Mouse (Mus musculus) thymus, postnatal 4 days (tissue): ENCODE measurements at regions not wholly inside any gene's neighbourhood (a gene's known extent, or its start where the extent isn't known, plus 50 kb on each side); places are given as distances from the start of the nearest gene placed in this dataset.

Source experiments
- DNase-seq: peaks from one replicate; pipeline ENCODE4 v3.0.0; 2021

DNA sequence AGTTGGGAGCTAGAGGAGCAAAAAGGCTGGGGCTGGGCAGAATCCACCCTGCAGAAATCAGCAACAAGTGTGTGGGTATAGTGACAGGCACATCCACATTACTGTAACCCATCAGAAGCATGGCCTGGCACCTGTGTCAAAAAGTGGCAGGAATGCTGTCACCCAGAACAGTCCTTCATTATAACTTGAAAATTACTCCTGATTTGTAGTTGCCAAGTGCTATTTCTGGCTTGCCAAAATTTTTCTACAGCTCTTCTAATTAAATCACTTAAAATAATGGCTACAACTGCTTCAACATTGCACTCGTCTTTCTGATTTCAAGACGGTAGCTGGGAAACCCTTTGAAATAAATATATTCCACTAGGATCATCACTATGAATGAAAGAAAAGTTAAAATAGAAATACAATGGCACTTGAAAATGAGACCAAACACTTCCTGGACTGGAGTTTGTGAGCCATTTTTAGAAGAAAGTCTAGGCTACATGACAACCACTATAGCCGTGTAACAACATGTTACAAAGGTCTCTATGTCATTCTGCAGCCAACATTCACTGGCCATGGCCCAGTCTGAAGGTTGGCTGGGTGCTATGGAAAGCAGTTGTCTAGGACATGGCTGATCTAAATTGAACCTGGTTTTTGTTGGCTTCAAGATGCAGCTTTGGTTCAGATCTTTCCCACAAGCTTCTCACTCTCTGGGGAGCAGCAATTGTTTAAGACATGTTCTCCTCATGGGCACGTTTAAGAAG lies 190.6 kb upstream of the Tapt1 start:
- no peak for DNase-seq

DNA sequence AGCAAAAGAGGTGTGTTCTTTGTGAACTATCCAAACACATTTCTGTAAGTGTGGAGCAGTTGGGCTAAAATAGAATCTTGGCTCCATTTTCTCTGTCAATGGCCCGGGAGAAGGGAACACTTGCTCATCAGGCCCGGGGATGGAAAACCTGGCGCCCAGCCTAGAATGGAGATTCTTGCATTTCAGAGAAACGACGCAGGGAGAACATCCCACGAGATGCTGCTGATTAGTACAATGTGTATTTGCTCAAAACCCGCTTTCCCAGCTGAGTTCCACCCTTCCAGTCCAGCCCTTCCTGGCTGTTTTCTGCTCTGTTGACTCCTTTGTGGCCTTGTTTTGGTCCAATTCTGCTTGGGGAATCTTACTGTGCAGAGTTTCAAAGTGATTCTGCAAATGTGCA lies 188.0 kb upstream of the Tapt1 start:
- DNase-seq, result no peak

DNA sequence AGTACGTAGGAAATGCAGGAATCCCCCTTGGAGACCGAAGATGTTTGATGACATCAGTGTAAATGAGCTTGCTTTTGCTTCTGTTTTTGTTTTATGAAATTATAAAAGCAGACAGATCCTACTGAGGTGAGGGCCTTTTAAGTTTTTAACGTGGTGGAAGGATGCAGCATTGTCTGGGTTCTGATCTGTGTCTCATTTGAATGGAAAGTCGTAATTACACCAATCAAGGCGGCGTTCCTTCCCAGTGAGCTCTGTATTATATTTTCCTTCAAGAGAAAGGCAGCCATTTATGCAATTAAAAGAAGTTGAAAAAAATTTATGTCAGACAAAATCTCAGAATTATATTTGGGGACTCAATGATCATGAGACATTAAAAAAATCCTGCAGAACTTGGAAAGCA lies 176.9 kb upstream of the Tapt1 start:
- no peak for DNase-seq

DNA sequence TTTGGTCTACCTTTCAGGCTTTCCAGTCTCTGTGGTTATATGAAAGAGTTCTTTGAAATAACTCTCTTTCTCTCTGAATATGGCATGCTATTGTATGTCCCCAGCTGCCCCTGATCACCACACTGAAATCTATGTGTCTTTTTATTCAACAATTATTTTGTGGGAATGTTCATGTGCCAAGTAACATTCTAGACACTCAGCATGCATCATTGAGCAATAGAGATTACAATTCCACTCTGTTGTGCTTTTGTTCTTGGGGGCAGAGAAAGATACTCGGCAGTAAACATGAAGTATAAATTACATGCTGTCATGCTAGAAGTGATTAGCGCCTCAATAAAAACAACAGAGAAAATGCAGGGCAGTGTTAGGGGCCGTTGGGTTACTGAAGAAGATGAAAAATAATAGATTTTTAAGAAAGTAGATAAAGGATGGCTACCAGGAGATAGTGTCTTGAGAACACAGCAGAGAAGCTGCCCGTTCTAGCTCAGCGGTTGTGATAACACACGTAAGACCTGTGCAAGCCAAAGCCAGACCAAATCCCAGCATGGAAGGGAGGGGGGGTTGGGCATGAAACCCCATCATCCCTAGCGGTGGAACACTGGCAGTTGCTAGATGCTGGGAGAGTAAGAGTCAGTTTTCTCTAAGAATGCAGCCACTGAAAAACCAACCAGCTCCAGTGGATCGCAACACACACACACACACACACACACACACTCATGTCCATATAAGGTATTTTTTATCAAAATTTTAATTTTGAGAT lies 174.3 kb upstream of the Tapt1 start:
- DNase-seq, result no peak

DNA sequence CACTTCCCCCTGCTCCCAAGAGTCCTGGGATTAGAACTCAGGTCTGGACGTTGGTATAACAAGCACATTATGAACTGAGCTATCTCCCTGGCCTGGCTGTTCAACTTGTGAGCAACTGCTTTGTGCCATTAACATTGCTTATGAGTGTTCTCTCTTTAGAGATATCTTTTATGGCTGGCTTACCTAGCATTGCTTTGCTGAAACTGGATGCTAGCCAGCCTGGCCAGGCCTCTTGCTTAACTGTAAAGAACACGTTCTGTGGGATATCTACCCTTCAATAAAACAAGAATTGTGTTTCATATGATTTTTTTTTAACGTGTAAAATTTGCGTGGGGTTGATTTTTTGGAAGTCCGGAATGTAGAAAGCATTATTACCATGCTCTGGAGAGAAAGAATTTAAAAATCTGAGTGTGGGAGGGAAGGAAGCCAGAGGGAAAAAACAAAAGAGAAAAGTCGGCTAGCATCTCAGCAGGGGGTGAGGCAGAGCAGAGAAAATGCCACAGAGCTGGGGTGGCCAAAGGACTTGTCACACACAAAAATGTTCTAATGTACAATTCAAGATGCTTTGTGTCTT lies 160.9 kb upstream of the Tapt1 start:
- DNase-seq, result no peak

DNA sequence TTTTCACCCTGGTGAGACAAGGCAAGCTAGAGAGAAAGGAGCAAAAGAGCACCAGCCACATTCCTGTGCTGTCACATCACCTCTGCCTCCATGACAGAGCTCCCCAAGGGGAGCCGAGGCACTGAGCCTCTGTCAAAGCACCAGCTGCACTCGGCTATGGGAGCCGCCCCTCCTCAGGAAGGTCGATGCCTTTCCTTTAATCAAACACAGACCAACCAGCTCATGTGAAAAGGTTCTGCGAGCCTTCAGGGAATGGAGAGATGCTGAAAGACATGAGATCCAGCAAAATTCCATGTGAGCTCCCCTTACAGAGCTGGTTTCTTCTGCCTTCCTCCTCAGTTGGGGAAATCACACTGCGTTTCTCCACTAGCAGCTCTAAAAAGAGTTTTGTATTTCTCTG lies 159.8 kb upstream of the Tapt1 start:
- DNase-seq, result no peak

DNA sequence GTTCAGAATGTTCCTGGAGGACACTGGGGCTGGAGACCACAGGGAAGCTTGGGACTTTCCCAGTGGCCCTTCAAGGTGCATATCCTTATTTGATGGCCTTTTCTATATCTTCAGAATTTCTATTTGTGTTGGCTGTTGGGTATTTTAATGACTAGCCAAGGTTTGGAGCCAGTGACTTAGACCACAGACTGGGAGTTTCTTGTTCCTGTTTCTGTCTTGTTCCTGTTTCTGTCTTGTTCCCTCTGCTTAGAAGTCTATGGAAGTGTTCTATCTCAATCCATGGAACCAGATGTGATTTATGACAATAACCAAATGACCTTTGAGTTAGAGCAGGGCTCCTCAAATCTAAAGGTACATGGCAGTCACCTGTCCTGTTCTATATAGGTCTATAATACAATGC lies 156.6 kb upstream of the Tapt1 start:
- DNase-seq, result no peak

DNA sequence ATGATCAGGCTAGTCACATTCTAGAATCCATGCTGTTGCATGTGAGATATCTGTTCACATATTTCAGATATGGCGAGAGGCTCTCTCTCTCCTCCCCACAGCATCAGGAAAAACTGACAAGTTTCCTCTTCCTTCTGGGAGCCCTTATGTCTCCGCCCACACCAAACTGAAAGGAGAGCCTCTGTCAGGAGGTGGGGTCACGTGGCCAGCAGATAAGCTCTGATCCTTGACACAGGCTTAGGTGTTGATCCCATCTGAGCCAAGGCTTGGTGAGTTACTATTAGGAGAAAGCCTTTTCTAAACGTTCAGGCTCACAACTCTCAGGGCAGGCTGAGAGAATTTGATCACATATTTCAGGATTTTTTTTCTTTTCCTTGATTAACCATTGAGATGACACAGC lies 143.6 kb upstream of the Tapt1 start:
- no peak for DNase-seq

DNA sequence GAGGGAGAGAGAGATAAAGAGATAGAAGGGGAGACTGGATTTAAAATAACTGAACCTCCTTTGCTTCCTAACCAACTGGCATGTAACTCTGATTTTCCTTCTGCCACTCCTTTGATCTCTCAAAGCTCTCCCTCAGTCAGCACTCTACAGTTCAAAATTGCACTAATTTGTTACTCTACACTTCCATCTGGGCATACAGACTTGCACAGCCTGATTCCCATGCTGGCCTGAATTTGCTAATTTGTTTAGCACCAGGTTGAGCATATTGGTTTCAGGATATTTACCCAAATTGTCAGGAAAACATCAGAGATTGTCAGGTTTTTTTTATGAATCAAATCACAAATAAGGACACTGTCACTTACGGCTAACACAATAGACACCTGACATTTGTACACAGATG lies 125.9 kb upstream of the Tapt1 start:
- DNase-seq, result no peak

DNA sequence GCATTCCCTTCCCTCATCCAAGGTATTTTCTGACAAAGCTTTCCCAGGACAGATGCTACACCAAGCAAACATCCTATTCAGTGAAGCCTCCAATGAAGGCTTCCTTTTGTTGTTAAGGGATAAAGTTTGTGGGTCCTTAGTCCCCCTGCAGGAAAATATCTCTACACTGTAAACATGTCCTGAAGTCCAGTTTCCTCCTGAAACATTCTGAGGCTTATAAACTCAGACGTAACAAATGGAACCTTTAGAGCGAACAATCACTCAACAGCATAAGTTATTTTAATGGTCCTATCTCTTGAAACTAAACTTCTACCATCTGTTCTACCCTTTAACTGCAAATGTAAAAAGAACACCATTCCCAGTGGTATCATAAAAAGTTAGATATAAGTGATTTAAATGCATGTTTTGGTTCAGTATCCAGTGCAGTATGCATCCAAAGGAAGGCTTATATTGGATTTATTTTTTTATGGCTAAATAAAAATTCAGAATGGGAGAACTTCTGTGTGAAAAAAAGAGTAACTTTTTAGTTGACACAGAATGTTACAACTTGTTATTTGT lies 115.1 kb upstream of the Tapt1 start:
- no peak for DNase-seq

DNA sequence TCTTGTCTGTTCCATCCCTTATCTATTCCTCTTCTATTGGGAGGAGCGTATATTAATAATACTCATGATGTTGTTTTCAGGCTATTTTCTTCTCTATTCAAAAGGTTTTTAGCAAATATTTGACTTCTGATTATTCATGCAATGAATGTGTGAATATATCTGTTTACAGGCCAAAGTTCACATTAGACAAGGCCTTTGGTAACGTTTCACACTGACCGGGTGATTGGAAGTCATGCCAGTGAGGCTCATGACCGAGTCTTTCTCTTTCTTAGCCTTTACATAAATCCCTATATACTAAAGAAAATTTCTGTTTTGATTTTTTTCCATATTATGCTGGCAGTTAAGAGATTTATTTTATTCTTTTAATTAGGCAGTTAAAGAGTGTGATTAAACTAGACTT lies 112.2 kb upstream of the Tapt1 start:
- no peak for DNase-seq

DNA sequence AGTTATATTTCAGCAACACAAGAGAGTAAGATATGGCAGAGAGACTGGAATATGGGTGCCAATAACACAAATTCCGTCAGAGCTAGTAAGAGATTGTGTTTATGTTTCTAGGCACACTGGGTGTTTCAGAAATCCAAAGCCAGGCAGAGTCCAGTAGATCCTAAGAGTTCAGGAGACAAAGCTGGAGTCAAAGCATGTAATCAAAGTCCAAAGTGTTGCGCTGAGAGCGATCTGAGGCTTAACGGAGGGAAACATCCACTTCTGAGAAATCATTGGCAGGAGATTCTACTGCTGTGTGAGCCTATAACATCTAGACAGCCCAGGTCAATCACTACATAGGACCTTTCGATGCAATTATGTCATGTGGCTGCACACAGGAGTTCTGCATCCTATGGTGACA lies 109.3 kb upstream of the Tapt1 start:
- no peak for DNase-seq

DNA sequence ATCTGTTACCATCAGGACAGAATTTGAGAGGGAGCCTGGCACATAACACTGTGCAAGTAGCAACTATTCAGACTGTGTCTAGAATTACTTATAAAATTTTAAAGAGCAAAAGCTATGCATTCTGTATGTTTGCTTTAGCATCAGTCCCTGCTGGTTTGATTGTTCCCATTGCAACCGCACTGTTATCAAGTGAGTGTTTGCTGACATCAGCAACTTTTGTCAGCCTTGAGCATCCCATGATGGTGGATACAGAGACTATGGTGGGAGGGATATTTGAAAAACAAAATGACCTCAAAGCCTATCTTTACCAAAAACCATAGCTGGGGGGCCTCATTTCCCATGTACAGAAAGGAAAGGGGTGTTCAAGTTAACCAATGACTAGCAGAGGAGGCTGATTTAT lies 93.2 kb upstream of the Tapt1 start:
- no peak for DNase-seq

DNA sequence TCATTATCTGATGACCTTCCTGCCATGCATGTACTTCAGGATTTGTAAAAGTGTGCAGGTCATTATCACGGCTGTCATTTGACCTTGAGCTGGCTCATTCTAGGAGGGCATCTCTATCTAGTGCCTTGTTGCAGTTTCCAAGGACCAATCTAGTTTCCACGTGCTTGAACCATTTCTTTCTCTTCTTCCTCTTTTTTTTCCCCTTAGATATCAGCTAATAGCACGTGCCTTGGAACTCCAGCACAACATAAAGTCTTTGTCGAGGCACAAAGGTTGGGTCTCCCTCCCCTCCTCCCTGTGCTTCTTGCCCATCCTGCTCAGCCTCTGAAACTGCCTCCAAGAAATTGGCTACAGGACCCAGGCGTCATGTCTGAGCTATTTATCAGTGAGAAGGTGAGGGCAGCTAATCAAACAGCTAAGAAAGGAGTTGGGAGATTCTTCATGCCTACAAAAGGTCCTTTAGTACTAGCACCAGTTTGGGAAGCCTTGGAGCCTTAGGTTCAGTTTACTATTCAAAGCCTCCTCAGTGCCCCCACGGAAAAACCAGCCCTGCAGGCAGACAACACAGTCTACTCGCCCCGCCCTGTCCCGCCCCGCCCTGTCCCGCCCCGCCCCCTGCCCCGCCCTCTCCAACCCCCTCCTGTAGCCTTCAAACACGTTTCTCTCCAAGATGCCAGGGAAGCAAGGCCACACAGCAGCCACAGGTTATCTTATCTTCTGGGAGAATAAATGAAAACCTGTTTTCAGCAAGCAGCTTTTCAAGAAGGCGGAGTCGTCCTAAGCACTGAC lies 80.5 kb upstream of the Tapt1 start:
- no peak for DNase-seq

DNA sequence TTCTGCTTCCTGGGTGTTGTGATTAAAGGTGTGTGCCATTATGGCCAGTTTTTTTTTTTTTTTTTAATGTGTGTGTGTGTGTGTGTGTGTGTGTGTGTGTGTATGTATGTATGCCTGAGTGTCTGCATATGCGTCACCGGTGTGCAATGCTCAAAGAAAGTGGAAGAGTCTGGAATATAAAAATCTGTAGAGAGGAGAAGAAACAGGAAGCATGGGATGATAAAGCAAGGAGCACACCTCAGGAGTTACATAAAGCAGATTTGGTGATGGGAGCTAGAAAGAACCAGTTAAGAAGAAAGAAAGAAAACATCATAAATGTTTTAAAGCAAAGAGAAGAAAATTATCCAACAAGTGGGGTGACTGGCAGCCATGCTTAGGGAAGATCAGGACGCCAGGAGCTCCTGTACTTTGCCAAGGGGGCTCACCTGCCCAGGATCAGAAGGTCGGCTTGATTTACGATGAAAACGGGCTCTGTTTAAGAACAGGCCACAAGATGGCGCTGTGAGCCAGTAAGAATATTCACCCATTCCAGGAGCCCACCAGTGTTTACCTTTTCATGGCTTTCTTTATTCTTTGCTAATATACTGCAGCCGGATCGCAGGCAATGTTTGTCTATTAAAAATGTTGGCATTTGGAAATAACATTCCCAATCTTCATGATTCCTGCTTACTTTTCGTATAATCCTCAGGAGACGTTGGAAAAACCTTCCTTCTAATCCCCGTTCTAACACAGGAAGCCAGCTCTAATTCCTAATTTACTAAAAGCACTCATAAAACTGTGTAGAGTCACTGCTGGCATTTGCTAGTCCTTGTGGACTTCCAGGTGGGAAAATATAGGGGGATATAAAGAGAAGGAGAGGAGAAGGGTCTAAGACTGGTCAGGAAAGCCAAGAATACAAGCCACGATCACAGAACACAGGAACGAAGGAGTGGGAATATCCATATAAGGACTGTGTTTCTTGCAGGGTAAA lies 77.7 kb upstream of the Tapt1 start:
- DNase-seq, result peak; percentile 67

DNA sequence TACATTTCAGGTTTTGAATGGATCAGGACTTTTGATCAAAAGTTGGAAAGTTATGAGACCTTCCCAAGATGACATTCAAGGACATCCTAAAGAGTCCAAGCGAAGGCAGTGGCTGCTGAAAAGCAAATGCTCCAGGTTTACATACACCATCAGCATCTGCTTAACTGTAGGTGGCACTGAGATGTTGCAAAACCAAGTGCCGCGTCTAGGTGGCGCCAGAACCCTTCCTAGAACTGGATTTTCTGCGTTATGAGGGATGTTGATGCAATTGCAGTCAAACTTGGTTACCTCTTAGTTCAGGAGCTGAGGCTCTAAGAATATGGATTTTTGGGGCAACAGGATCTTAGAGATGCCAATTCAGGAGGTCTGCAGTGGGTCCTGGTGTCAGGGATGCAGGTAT lies 58.0 kb upstream of the Tapt1 start:
- DNase-seq, result peak; percentile 84
